Mouse (Mus musculus) limb, embryonic 10.5 days (tissue): ENCODE measurements around the gene Nrp2. TPM values are rescaled to one million over a fixed set of nuclear protein-coding genes. Genes with fewer than 3 reads are reported as not detected.

Source experiments
- DNase-seq: peaks from one replicate; pipeline ENCODE4 v3.0.0-alpha.2; 2017; ENCODE audit warnings: low spot score
- H3K27ac ChIP-seq: fragments of 300-500 bp; sonication (generic); 2 replicates; pipeline ENCODE4 v1.5.1; 2016; ENCODE audit warnings: mild to moderate bottlenecking
- H3K27me3 ChIP-seq: fragments of 300-500 bp; sonication (generic); 2 replicates; pipeline ENCODE4 v1.6.1; 2016; ENCODE audit warnings: low read depth, mild to moderate bottlenecking; ENCODE audit not compliant: poor library complexity, severe bottlenecking
- H3K36me3 ChIP-seq: fragments of 300-500 bp; sonication (generic); 2 replicates; pipeline ENCODE4 v1.6.1; 2016; ENCODE audit warnings: mild to moderate bottlenecking, moderate library complexity
- H3K4me1 ChIP-seq: fragments of 300-500 bp; sonication (generic); 2 replicates; pipeline ENCODE4 v1.6.1; 2016
- H3K4me3 ChIP-seq: fragments of 300-500 bp; sonication (generic); 2 replicates; pipeline ENCODE4 v1.5.1; 2016; ENCODE audit warnings: mild to moderate bottlenecking, moderate library complexity
- H3K9me3 ChIP-seq: fragments of 300-500 bp; sonication (generic); replicated peaks from 2 replicates; pipeline ENCODE4 v1.6.1; 2016; ENCODE audit warnings: mild to moderate bottlenecking
- WGBS: fragments of 180-500 bp; shearing (Covaris S2); methylation state at CpG from one replicate; pipeline ENCODE4 v1.1.7; 2016; 5-methylcytosine and 5-hydroxymethylcytosine counted together
- polyA plus RNA-seq: library from polyadenylated mRNA; unstranded; fragments of >200 nt; fragmentation: Nextera tagmentation; extraction: Ambion mirVana; gene quantifications from 2 replicates; pipeline ENCODE4 v1.2.1, GENCODE M21; 2016

The Nrp2 gene
- polyA plus RNA-seq, 1 experiment from 2014 or later: 54.7 TPM

- WGBS: 92% methylated on average over 8 of the region's 8 CpGs
- H3K36me3 ChIP-seq: peaks cover 84% of the 10 kb centered on the region
These were observed 49.0 kb downstream of the Nrp2 start for GRCm38 (mm10) chr1:62752055-62752454.

GRCm38 (mm10) chr1:62752661-62753333 lies 49.7 kb downstream of the Nrp2 start:
- no peak overlapping the region for H3K4me3 ChIP-seq
- H3K4me1 ChIP-seq: peaks cover 26% of the 10 kb centered on the region
- H3K9me3 ChIP-seq: no peaks in the 10 kb centered on the region
- no peak overlapping the region for H3K27ac ChIP-seq
- peaks cover 84% of the 10 kb centered on the region for H3K36me3 ChIP-seq
- no peak for DNase-seq
- H3K27me3 ChIP-seq: no peaks in the 10 kb centered on the region
- WGBS: 78% methylated on average over 7 of the region's 7 CpGs

More at GRCm38 (mm10) chr1:62752055-62752454, 49.0 kb downstream of the Nrp2 start:
- Histone ChIP-seq H3K9me3 (no peaks in the 10 kb centered on the region), H3K4me1 (peaks cover 30% of the 10 kb centered on the region), H3K27me3 (no peaks in the 10 kb centered on the region), H3K4me3 (no peak overlapping the region), H3K27ac (no peak overlapping the region)
- no peak for DNase-seq

GRCm38 (mm10) chr1:62754066-62754835 lies 51.2 kb downstream of the Nrp2 start:
- H3K4me1 ChIP-seq: peaks cover 21% of the 10 kb centered on the region
- H3K27me3 ChIP-seq: no peaks in the 10 kb centered on the region
- H3K9me3 ChIP-seq: no peaks in the 10 kb centered on the region
- H3K4me3 ChIP-seq: no peak overlapping the region
- H3K27ac ChIP-seq: no peak overlapping the region
- H3K36me3 ChIP-seq: peaks cover 84% of the 10 kb centered on the region
- no peak for DNase-seq
- 75% methylated on average over 8 of the region's 8 CpGs for WGBS

- Histone ChIP-seq H3K27me3 (no peaks in the 10 kb centered on the region), H3K36me3 (peaks cover 87% of the 10 kb centered on the region), H3K4me1 (peaks cover 25% of the 10 kb centered on the region), H3K9me3 (no peaks in the 10 kb centered on the region), H3K4me3 (no peak overlapping the region), H3K27ac (peak overlapping the region; percentile 64; the same call in 1 of the 2 replicates)
- no peak for DNase-seq
- WGBS: 42% methylated on average over 5 of the region's 5 CpGs
These were observed 57.0 kb downstream of the Nrp2 start for GRCm38 (mm10) chr1:62760086-62760485.

GRCm38 (mm10) chr1:62760565-62760964 lies 57.5 kb downstream of the Nrp2 start:
- Histone ChIP-seq H3K36me3 (peaks cover 87% of the 10 kb centered on the region), H3K4me1 (peaks cover 30% of the 10 kb centered on the region), H3K4me3 (no peak overlapping the region), H3K27ac (no peak overlapping the region; the same call in 1 of the 2 replicates), H3K27me3 (no peaks in the 10 kb centered on the region), H3K9me3 (no peaks in the 10 kb centered on the region)
- DNase-seq: no peak
- 83% methylated on average over 17 of the region's 17 CpGs for WGBS

- Histone ChIP-seq H3K4me1 (peaks cover 62% of the 10 kb centered on the region), H3K27me3 (no peaks in the 10 kb centered on the region), H3K27ac (no peak overlapping the region), H3K4me3 (no peak overlapping the region), H3K36me3 (peaks cover 80% of the 10 kb centered on the region), H3K9me3 (no peaks in the 10 kb centered on the region)
- DNase-seq: no peak
- WGBS: 93% methylated on average over 4 of the region's 4 CpGs
These were observed 60.7 kb downstream of the Nrp2 start for GRCm38 (mm10) chr1:62763779-62764178.

- Histone ChIP-seq H3K27ac (peak overlapping the region; percentile 20), H3K4me3 (no peak overlapping the region), H3K27me3 (no peaks in the 10 kb centered on the region), H3K9me3 (no peaks in the 10 kb centered on the region), H3K4me1 (peaks cover 51% of the 10 kb centered on the region), H3K36me3 (peaks cover 77% of the 10 kb centered on the region)
- no peak for DNase-seq
- 19% methylated on average over 7 of the region's 7 CpGs for WGBS
These were observed 62.1 kb downstream of the Nrp2 start for GRCm38 (mm10) chr1:62765171-62765570.

- peak overlapping the region; percentile 24 for H3K4me3 ChIP-seq
- peaks cover 79% of the 10 kb centered on the region for H3K36me3 ChIP-seq
- no peaks in the 10 kb centered on the region for H3K9me3 ChIP-seq
- H3K4me1 ChIP-seq: peaks cover 44% of the 10 kb centered on the region
- 4% methylated on average over 4 of the region's 4 CpGs for WGBS
- peak; percentile 69 for DNase-seq
- peak overlapping the region; percentile 56 for H3K27ac ChIP-seq
- no peaks in the 10 kb centered on the region for H3K27me3 ChIP-seq
These were observed 63.7 kb downstream of the Nrp2 start for GRCm38 (mm10) chr1:62766766-62767165.

GRCm38 (mm10) chr1:62767611-62768010 lies 64.5 kb downstream of the Nrp2 start:
- Histone ChIP-seq H3K4me1 (peaks cover 44% of the 10 kb centered on the region), H3K36me3 (peaks cover 79% of the 10 kb centered on the region), H3K27ac (peak overlapping the region; percentile 56), H3K4me3 (no peak overlapping the region), H3K27me3 (no peaks in the 10 kb centered on the region), H3K9me3 (no peaks in the 10 kb centered on the region)
- WGBS: 81% methylated on average over 9 of the region's 9 CpGs
- no peak for DNase-seq

GRCm38 (mm10) chr1:62770576-62770975 lies 67.5 kb downstream of the Nrp2 start:
- no peaks in the 10 kb centered on the region for H3K9me3 ChIP-seq
- H3K4me3 ChIP-seq: no peak overlapping the region
- no peak overlapping the region for H3K27ac ChIP-seq
- WGBS: 90% methylated on average over 4 of the region's 4 CpGs
- peaks cover 43% of the 10 kb centered on the region for H3K4me1 ChIP-seq
- no peak for DNase-seq
- no peaks in the 10 kb centered on the region for H3K27me3 ChIP-seq
- peaks cover 78% of the 10 kb centered on the region for H3K36me3 ChIP-seq

- Histone ChIP-seq H3K27ac (no peak overlapping the region), H3K27me3 (no peaks in the 10 kb centered on the region), H3K4me3 (no peak overlapping the region), H3K9me3 (no peaks in the 10 kb centered on the region), H3K4me1 (peaks cover 40% of the 10 kb centered on the region), H3K36me3 (peaks cover 92% of the 10 kb centered on the region)
- WGBS: 86% methylated on average over 4 of the region's 4 CpGs
- DNase-seq: no peak
These were observed 69.3 kb downstream of the Nrp2 start for GRCm38 (mm10) chr1:62772391-62772790.

- H3K9me3 ChIP-seq: no peaks in the 10 kb centered on the region
- peaks cover 38% of the 10 kb centered on the region for H3K4me1 ChIP-seq
- WGBS: 81% methylated on average over 10 of the region's 10 CpGs
- no peaks in the 10 kb centered on the region for H3K27me3 ChIP-seq
- no peak overlapping the region for H3K4me3 ChIP-seq
- no peak for DNase-seq
- H3K36me3 ChIP-seq: peaks cover 92% of the 10 kb centered on the region
- H3K27ac ChIP-seq: peak overlapping the region; percentile 21; the same call in 1 of the 2 replicates
These were observed 70.2 kb downstream of the Nrp2 start for GRCm38 (mm10) chr1:62773105-62773920.

- H3K4me1 ChIP-seq: peaks cover 33% of the 10 kb centered on the region
- peaks cover 92% of the 10 kb centered on the region for H3K36me3 ChIP-seq
- H3K27ac ChIP-seq: peak overlapping the region; percentile 21; the same call in 1 of the 2 replicates
- H3K9me3 ChIP-seq: no peaks in the 10 kb centered on the region
- H3K27me3 ChIP-seq: no peaks in the 10 kb centered on the region
- no peak for DNase-seq
- 71% methylated on average over 3 of the region's 3 CpGs for WGBS
- H3K4me3 ChIP-seq: no peak overlapping the region
These were observed 70.8 kb downstream of the Nrp2 start for GRCm38 (mm10) chr1:62773921-62774191.
